Mouse (Mus musculus): ENCODE results near the gene Fam124b. TPM values are rescaled to one million over a fixed set of nuclear protein-coding genes. Genes with fewer than 3 reads are reported as not detected.

Fam124b gene
- polyA plus RNA-seq, 1 experiment from 2014 or later = 0.70 TPM

DNA sequence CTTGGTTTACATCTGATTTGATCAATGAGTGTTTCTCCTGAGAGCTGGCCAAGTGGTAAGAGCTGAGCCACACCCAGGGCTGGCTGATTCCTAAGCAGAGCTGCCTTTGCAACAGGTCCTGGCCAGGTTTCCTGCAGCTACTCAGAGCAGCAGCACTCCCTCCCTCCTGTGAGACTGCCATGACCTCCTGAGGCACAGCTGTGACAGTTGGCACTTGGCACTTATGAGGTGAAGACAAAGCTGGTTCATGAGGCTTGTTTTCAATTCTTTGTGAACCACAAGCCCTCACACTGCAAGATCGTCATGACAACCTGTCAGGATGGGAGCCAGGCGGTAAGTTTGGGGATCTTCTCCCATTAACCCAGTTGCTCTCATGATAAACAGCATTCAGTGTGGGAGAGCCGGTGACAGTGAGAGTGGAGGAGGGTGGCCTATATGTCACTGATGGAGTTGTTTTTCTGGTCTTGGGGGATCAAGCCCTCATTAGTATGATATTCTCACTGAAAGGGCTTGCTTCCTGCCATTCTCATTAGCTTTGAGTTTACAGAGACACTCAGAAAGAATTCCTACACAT, 6.7 kb upstream of the Fam124b start:
- Histone ChIP-seq H3K36me3 (replicated peaks) (no peaks in the 10 kb centered on the region), H3K9me3 (no peaks in the 10 kb centered on the region), H3K4me1 (peaks cover 6% of the 10 kb centered on the region; the same call in 1 of the 2 replicates), H3K4me3 (no peak overlapping the region), H3K27me3 (replicated peaks; ENCODE audit: low read depth, poor library complexity, severe bottlenecking) (no peaks in the 10 kb centered on the region), H3K27ac (replicated peaks) (no peak overlapping the region)
- no peak for DNase-seq (ENCODE audit: low spot score)
- WGBS = 54% methylated on average over 3 of the region's 3 CpGs

DNA sequence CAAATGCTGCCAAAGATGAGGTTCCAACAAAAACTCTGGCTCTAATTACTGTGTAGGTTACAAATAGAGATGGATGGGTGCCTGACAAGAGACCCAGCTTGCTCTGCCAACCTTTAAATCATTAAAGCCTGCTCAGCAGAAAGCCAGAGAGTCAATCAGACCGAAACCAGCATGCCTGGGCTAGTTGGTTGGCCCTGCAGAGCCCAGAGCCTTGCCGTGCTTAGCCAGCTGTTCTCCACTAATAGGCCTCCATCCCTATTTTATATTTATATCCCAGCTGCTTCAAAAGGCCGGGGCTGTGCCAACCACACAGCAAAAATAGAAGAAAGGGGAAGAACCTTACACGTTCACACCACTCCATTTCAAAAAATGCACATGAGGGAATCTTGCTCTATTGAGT, 2.9 kb upstream of the Fam124b start:
- Histone ChIP-seq H3K36me3 (replicated peaks) (no peaks in the 10 kb centered on the region), H3K27ac (replicated peaks) (no peak overlapping the region), H3K4me1 (peaks cover 12% of the 10 kb centered on the region; the same call in 1 of the 2 replicates), H3K4me3 (no peak overlapping the region), H3K27me3 (replicated peaks; ENCODE audit: low read depth, poor library complexity, severe bottlenecking) (no peaks in the 10 kb centered on the region), H3K9me3 (no peaks in the 10 kb centered on the region)
- no peak for DNase-seq (ENCODE audit: low spot score)
- WGBS = 82% methylated on average over 4 of the region's 4 CpGs

DNA sequence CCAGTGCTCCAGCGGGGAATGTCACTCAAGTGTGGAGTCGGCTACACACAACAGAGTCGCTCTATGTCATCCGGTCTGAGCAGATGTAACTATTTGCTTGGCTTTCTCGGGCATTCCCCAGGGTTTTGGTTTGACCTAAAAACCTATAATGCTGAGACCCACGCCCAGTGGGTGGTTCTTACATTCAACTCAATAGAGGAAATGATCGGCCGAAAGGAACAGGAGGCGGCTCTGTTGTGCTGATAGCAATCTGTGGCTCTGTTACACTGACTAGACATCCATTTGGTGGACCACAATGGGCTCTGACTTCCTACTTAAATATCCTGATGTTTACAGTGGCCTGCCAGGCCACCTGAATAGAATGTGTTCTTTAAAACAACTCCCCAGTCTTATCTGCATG, 4.4 kb downstream of the Fam124b start:
- H3K27me3 ChIP-seq (replicated peaks; ENCODE audit: low read depth, poor library complexity, severe bottlenecking) = no peaks in the 10 kb centered on the region
- no peak overlapping the region for H3K4me3 ChIP-seq
- H3K4me1 ChIP-seq = 0 out of 2 replicates have a peak, but pooled peaks cover 6% of the 10 kb centered on the region
- H3K36me3 ChIP-seq (replicated peaks) = no peaks in the 10 kb centered on the region
- H3K27ac ChIP-seq (replicated peaks) = no peak overlapping the region
- no peaks in the 10 kb centered on the region for H3K9me3 ChIP-seq
- 83% methylated on average over 9 of the region's 9 CpGs for WGBS
- no peak for DNase-seq (ENCODE audit: low spot score)

DNA sequence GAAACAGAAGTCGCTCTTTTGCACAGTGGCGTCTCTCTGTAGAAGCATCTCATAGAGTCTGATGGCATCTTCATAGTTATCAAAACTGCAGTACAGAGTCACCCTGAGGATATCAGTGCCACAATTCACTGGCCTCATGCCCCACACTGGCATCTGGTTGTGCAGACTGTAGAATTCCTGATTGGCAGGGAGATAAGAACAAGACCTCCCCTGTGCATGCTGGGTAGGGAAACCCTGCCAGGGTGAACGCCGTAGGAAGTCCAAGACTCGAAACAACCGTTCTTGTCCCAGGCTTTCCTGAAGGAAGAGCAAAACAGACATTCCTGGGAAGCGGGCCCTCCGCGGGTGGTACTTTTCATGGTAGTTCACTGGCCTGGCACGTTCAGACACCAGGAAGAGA, 5.1 kb downstream of the Fam124b start:
- no peak for DNase-seq (ENCODE audit: low spot score)
- 93% methylated on average over 10 of the region's 10 CpGs for WGBS
- no peak overlapping the region for H3K27ac ChIP-seq (replicated peaks)

DNA sequence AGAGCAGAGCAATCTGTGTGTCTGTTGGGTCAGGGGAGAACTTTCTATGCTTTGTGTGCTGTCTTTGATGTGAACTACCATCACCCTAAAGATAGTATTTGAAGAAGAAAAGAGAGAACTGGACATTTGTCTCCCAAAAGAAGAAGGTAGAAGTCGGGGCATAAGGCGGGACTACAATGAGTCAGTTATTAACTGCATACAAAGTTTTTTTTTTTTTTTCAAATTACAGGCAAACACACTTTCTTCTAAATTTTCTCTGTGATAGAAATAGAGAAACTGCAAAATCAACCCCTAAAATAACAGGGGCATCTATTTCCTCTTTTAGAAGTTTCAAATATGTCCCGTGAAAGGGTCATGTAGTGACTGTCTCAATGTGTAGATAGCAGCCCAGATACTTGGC, 16.0 kb downstream of the Fam124b start:
- Histone ChIP-seq H3K9me3 (no peaks in the 10 kb centered on the region), H3K27ac (replicated peaks) (no peak overlapping the region), H3K4me3 (no peak overlapping the region), H3K4me1 (no peaks in the 10 kb centered on the region; the same call in 1 of the 2 replicates), H3K36me3 (replicated peaks) (no peaks in the 10 kb centered on the region), H3K27me3 (replicated peaks; ENCODE audit: low read depth, poor library complexity, severe bottlenecking) (no peaks in the 10 kb centered on the region)
- WGBS = 85% methylated on average over 3 of the region's 3 CpGs
- DNase-seq (ENCODE audit: low spot score) = no peak

More for the DNA sequence above, 5.1 kb downstream of the Fam124b start:
- Histone ChIP-seq H3K36me3 (replicated peaks) (no peaks in the 10 kb centered on the region), H3K27me3 (replicated peaks; ENCODE audit: low read depth, poor library complexity, severe bottlenecking) (no peaks in the 10 kb centered on the region), H3K4me3 (no peak overlapping the region), H3K4me1 (0 out of 2 replicates have a peak, but pooled peaks cover 4% of the 10 kb centered on the region), H3K9me3 (no peaks in the 10 kb centered on the region)

DNA sequence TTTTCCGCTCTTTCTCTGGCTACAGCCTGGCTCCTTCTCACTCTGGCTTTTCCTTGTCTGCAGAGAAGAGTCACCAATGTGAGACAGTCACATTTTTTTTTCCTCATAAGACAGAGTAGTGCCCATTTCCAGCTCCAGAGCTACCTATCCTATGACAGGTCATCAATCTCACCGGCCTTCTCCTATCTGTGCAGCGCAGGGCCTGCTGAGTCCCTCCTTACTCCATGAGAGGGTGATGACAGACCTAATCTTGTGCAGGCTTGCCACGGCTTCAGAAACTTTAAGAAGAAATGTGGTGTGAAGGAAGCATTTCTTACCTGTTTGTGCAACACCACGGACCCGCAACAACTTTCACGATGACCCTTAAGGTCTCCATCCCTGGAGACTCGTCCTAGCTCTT, 25.4 kb downstream of the Fam124b start:
- Histone ChIP-seq H3K27ac (replicated peaks) (no peak overlapping the region), H3K36me3 (replicated peaks) (no peaks in the 10 kb centered on the region), H3K9me3 (no peaks in the 10 kb centered on the region), H3K27me3 (replicated peaks; ENCODE audit: low read depth, poor library complexity, severe bottlenecking) (no peaks in the 10 kb centered on the region), H3K4me3 (no peak overlapping the region), H3K4me1 (no peaks in the 10 kb centered on the region)
- 88% methylated on average over 8 of the region's 8 CpGs for WGBS
- DNase-seq (ENCODE audit: low spot score) = no peak

DNA sequence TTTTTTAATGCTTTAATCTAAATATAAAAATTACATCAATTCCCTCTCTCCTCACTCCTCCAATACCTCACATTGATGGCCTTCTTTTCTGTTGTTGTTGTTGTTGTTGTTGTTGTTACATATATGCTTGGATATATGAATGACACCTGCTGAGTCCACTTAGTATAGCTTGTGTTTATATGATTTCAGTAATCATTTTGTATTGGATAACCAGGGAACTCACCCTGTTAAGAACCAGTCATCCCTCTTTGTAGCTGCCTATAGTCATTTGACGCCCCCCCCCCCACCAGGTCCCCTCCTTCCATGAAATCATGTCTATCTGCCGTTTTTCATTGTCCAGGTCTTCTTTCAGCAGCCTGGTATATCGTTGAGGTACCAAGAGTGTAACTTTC, 36.9 kb downstream of the Fam124b start:
- H3K9me3 ChIP-seq = no peaks in the 10 kb centered on the region
- WGBS = 68% methylated on average over 3 of the region's 3 CpGs
- H3K4me1 ChIP-seq = no peaks in the 10 kb centered on the region
- H3K27me3 ChIP-seq (replicated peaks; ENCODE audit: low read depth, poor library complexity, severe bottlenecking) = no peaks in the 10 kb centered on the region
- no peaks in the 10 kb centered on the region for H3K36me3 ChIP-seq (replicated peaks)
- H3K27ac ChIP-seq (replicated peaks) = no peak overlapping the region
- DNase-seq (ENCODE audit: low spot score) = no peak
- H3K4me3 ChIP-seq = no peak overlapping the region

DNA sequence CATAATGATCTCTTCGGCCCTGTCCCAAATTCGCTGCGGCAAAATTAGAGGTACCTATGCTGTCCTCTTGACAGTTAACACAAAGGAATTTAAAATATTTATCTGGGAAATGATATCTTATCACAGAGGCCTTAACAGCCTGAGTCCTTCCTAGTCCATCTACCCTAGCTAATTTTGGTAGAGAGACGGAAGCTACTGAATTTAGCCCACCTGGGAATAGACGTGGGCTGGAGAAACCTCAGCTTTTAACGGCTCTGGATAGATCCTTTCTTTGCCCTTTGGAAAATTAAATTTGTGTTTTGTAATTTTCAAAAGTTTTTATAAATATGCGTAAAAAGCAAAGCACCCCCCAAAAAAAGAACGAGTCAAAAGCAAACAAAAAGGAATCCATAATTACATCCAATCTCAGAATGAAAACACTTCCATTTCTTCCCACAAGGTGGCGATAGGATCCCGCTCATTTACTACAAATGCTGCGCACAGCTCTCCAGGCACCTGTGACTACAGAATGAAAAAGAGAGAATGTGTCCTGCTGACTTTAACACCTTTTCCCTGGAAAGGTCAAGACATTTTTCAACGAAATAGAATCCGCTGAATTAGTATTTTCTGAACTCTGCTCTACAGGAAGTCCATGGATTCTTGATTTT, 37.4 kb downstream of the Fam124b start:
- H3K27ac ChIP-seq (replicated peaks) = no peak overlapping the region
- H3K4me1 ChIP-seq = no peaks in the 10 kb centered on the region
- no peaks in the 10 kb centered on the region for H3K9me3 ChIP-seq
- peak; percentile 44 for DNase-seq (ENCODE audit: low spot score)
- H3K27me3 ChIP-seq (replicated peaks; ENCODE audit: low read depth, poor library complexity, severe bottlenecking) = no peaks in the 10 kb centered on the region
- WGBS = 44% methylated on average over 13 of the region's 13 CpGs
- no peak overlapping the region for H3K4me3 ChIP-seq
- no peaks in the 10 kb centered on the region for H3K36me3 ChIP-seq (replicated peaks)

DNA sequence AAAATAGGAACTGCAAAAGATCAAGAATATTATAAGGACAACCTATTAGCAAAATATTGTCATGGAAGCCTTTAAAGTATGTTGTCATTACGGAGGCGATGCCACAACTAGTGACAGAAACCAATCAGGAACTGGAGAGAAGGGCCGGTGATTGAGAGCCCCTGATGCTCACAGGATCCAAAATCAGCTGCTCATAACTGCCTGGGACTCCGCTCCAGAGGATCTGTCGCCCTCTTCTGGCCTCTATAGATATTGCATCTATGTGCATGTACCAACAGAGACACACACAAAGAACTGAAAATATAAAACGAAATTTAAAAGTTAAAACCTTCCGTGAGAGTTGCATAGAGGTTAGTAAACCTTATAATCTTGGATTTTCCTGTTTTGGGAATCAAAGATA, 38.1 kb downstream of the Fam124b start:
- H3K27ac ChIP-seq (replicated peaks) = no peak overlapping the region
- H3K4me3 ChIP-seq = no peak overlapping the region
- H3K4me1 ChIP-seq = no peaks in the 10 kb centered on the region
- peak; percentile 38 for DNase-seq (ENCODE audit: low spot score)
- H3K27me3 ChIP-seq (replicated peaks; ENCODE audit: low read depth, poor library complexity, severe bottlenecking) = no peaks in the 10 kb centered on the region
- H3K9me3 ChIP-seq = no peaks in the 10 kb centered on the region
- no peaks in the 10 kb centered on the region for H3K36me3 ChIP-seq (replicated peaks)
- 62% methylated on average over 7 of the region's 7 CpGs for WGBS

DNA sequence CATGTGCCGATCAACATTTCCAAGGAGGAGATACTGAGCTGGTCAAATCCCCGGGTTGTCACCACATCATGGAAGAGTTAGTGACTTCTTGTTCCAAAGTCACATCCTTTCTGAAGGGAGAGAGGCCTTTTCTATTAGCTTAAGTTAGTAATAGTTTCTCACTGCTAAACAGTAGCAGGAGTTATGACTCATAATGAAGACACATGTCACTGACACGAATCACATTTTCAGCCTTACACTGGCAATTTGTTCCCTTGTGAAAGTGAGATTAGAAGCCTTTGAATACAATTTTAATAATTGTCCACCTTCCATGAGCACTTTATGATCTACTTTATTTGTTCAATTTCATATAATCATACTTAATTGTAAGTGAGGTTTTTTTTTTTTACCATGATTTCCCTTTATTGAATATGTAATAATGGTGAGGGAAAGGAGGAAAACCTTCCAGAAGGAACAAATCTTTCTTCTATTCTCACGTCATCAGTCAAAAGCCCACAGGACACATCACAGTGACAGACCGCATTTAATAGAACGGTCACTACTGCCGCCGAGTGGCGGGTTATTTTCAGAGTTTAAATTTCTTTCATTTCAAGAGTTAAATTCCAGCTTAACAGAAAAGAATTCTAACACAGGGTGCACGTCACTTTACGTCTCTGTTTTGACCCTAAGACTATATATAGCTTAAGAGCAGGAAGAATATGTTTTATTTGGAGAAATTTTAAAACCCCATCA, 40.5 kb downstream of the Fam124b start:
- H3K4me3 ChIP-seq = no peak overlapping the region
- WGBS = 74% methylated on average over 11 of the region's 11 CpGs
- no peak for DNase-seq (ENCODE audit: low spot score)
- H3K4me1 ChIP-seq = no peaks in the 10 kb centered on the region
- no peak overlapping the region for H3K27ac ChIP-seq (replicated peaks)
- H3K36me3 ChIP-seq (replicated peaks) = no peaks in the 10 kb centered on the region
- no peaks in the 10 kb centered on the region for H3K9me3 ChIP-seq
- no peaks in the 10 kb centered on the region for H3K27me3 ChIP-seq (replicated peaks; ENCODE audit: low read depth, poor library complexity, severe bottlenecking)

DNA sequence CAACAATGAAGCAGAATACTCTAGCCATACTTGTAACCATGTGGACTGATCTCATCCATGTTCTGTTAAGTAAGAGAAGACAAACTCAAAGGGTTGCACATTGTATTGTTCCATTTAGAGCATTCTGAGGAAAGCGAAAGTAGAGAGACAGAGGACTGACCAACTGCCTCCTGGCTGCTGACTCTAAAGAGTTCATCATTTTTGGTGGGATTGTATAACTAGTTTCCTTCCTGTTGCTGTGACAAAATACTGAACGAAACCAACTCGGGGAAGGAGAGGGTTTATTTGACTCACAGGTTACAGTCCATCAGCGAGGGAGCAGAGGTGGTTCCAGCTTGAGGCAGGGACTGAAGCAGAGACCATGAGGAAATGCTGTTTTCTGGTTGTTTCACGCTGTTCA, 50.6 kb downstream of the Fam124b start:
- Histone ChIP-seq H3K4me3 (no peak overlapping the region), H3K27ac (replicated peaks) (no peak overlapping the region), H3K36me3 (replicated peaks) (no peaks in the 10 kb centered on the region), H3K9me3 (no peaks in the 10 kb centered on the region), H3K27me3 (replicated peaks; ENCODE audit: low read depth, poor library complexity, severe bottlenecking) (no peaks in the 10 kb centered on the region), H3K4me1 (no peaks in the 10 kb centered on the region)
- 85% methylated on average over 5 of the region's 5 CpGs for WGBS
- no peak for DNase-seq (ENCODE audit: low spot score)

DNA sequence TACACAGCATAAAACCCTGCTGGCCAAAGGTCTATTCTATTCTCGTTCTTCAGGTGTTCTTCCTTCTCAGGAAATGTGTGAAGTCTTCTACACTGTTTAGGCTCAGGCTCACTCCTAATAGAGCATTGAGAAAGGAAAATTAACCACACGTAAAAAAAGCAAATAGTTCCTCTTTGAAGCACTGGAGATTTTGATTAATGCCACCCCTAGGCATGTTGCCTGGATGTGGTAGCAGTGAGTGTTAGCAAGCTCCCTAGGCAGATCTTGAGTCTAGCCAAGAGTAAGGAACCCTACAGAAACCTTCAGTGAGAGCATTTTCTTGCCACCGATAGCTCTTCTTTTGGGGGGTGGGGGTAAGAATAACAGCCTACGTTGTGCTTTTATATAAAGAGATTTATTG, 51.7 kb downstream of the Fam124b start:
- Histone ChIP-seq H3K27ac (replicated peaks) (no peak overlapping the region), H3K27me3 (replicated peaks; ENCODE audit: low read depth, poor library complexity, severe bottlenecking) (no peaks in the 10 kb centered on the region), H3K36me3 (replicated peaks) (no peaks in the 10 kb centered on the region), H3K4me1 (no peaks in the 10 kb centered on the region), H3K4me3 (no peak overlapping the region), H3K9me3 (no peaks in the 10 kb centered on the region)
- no peak for DNase-seq (ENCODE audit: low spot score)
- 88% methylated on average over 4 of the region's 4 CpGs for WGBS

DNA sequence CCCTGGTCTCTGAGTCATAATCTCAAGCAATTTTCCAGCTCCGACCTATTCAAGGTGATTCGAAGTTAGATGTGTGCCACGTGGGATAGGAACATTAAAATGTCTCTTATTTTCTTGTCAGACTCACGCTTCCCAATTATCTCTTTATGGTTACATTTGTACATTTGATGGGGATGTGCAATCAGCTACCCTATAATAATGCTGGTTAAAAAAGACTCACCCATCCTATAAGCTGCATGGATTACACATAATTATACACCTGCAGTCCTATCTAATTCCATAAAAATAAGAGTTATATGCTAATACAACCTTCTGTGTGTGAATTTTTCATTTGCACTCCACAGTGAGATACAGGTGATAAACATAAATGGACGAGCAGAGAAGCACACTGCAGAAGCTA, 52.9 kb downstream of the Fam124b start:
- no peaks in the 10 kb centered on the region for H3K9me3 ChIP-seq
- no peak overlapping the region for H3K4me3 ChIP-seq
- no peaks in the 10 kb centered on the region for H3K27me3 ChIP-seq (replicated peaks; ENCODE audit: low read depth, poor library complexity, severe bottlenecking)
- H3K36me3 ChIP-seq (replicated peaks) = no peaks in the 10 kb centered on the region
- WGBS = 86% methylated on average over 5 of the region's 5 CpGs
- no peaks in the 10 kb centered on the region for H3K4me1 ChIP-seq
- no peak overlapping the region for H3K27ac ChIP-seq (replicated peaks)
- no peak for DNase-seq (ENCODE audit: low spot score)

All from embryonic facial prominence, embryonic 10.5 days (tissue).